Mouse (Mus musculus): ENCODE results near the gene Pdia5.

The Pdia5 gene

DNA sequence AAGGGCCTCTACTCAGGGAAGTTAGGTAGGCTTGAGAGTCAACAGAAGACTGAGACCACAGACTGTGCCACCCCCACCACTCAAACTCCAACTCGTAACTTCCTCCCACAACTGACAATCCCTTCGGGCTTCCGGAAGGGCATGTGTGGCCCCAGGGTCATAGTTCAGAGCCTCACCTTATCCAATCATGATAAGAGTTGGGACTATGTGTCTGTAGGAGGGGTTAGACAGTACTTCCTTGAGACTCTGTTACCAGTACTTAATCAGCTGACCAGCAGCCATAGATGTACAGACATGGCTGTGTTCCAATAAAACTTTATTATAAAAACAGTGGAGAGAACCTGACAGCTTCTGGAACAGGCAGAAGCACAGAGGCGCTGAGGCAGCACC is 48.7 kb downstream of the Pdia5 start:
- DNase-seq (ENCODE audit: low spot score in 2 of 2) = no peak

DNA sequence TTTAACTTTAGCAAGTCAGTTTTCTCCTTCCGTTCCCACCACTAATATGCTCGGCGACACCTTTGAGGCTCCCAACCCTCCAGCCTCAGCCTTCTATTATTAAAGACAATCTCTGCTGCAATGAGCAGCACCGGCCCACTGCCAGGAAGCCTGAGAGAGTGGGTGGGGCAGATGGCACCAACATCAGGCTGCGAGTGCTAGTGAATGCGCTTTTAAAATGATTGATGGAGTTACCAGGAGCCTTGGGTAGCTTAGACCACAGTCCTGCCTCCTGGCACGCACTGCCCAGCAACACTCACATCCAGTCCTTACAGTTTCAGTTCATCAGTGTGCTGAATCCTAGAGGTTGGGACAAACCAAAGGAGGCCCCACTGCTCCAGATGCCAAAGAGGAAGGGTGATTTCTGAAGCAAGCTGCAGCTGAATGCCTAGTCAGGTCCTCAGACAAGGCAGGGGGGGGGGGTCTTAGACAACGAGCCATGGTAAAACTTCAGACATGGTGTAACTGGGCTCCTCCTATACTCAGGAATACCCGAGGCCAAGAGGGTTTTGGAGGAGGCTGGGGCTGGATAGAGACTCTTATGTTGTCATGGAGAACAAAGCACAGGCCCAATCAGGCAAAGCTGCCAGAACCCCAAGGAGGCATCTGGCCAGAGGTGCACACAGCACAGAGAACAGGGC is 49.2 kb downstream of the Pdia5 start:
- DNase-seq (ENCODE audit: low spot score in 2 of 2) = peak in 1 of 2 experiments; percentile 84

DNA sequence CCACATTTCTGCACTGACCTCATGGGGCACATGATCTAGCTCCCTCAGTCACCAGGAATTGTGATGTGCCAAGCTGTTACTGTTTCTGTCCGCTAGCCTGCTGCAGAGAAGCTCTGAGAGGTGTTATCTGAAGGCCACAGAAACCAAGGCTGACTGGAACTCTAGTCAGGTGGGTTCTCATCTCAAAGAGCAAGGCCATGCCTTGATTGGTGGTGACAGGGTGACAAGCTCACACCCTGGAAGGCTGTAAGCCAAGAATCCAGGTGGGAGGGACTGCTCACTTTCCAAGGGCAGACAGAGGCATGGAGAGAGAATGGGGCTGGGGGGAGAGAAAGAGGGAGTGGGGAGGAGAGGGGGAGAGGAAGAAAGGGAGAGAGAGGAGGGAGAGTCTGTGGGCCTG is 51.6 kb downstream of the Pdia5 start:
- no peak for DNase-seq (ENCODE audit: low spot score in 2 of 2)

DNA sequence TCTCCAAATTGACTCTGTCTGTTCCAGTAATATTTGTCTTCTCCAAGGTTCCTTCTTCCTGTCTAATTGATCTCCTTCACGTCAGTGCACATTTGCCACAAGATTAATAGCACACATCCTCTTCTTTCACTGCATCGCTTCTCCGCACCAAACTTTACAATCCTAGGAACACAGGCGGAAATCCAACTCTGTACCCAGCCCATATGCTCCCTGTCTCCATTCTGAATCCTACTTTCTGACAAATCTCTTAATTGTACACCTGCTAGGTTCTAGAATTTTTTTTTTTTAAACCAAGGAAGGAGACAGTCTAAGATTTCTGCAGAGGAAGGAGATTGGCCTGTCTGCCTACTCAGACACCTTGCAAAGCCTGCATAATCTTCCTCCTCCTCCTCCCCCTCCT is 59.1 kb downstream of the Pdia5 start:
- no peak for DNase-seq (ENCODE audit: low spot score in 2 of 2)

DNA sequence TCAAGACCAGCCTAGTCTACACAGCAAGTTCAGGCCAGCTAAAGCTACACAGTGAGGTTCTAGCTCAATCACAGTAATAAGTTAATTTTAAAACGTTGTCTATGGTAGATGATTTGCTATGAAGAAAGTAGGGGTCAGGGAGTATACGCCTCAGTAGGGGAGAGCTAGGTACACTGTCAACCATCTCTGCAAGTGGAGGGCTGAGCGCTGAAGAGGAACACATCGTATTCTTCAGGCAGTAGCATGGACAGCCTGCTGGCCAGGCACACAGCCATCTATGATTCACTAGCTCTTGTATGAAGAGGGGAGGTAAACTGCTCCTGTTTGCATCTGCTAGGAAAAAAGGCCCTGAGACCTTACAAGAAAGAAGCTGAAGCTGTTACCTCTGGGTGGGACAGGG is 65.7 kb downstream of the Pdia5 start:
- no peak for DNase-seq (ENCODE audit: low spot score in 2 of 2)

DNA sequence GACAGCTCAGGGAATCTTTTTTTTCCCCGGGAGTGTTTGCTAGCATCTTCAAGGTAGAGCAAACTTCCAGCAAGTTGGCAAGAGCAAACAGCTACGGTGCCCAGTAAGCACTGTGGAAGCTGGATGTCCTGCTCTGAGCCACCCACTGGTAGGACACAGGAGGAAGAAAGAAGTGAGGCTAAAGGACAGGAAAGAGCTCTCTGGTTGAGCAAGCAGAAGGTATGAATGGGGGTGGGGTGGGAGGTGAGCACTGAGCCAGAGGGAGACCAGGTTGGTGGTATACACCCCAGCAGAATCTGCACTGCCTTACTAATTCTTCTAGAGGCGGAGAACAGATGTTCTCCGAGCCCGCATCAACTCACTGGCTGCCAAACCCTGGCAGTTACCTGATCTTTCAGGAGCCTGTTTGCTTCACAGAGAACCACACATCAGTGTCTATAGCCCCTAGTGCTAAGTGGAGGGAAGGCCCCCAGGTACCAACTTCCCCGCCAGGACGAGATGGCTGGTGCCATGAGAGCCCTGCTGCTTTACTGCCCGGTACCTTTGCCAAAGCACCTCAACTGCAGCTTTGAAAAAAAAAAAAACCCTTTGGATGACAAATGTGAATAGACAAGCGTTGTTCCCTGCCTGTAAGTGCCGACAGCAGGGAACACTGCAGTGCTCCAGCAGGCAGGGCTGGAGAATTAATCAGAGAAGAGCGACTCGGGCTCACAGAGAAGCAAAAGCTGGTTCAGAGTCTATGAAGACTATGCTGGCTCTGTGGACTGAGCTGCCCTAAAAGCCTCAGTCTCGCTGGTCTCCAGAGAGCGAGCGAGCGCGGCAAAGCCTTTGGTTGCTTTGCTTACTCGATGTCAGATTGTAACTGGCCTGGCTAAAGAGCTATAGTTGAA is 67.2 kb downstream of the Pdia5 start:
- DNase-seq (ENCODE audit: low spot score in 2 of 2) = no peak

DNA sequence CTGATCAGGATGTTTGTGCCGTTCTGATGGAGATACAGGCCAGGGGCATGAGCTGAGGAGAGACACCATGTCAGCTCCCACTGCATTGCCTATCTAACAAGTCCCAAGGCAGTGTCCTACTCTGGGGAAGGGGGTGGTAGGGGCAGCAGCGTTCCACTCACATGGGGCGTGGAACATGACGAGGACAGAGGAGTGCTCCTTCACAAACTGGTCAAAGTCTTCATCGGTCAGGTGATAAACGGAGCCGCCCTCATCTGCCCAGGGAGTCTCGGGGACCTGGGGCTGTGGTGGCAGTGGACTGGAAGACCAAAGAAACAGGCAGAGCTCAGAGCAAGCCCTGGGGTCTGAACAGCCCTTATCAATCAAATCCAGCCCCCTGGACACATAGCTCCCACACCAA is 68.0 kb downstream of the Pdia5 start:
- DNase-seq (ENCODE audit: low spot score in 2 of 2) = no peak

DNA sequence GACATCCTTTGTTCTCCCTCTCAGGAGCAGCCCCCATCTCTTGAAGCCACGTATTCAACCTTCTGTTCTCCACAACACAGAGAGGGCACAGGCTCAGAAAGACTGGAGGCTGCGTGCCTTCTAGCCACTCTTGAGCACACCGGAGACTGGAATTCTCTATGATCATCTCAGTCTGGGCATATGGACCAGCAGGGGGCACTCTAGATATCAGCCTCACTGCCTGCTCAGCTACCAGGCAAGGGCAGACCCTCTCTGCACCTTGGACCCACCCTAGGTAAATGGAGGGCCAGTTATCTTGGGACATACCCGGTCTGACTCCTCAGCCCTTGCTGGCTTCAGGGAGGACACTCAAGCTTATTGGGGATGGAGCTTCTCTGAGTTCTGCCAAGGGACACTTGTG is 68.5 kb downstream of the Pdia5 start:
- peak in 1 of 2 experiments; percentile 22 for DNase-seq (ENCODE audit: low spot score in 2 of 2)

DNA sequence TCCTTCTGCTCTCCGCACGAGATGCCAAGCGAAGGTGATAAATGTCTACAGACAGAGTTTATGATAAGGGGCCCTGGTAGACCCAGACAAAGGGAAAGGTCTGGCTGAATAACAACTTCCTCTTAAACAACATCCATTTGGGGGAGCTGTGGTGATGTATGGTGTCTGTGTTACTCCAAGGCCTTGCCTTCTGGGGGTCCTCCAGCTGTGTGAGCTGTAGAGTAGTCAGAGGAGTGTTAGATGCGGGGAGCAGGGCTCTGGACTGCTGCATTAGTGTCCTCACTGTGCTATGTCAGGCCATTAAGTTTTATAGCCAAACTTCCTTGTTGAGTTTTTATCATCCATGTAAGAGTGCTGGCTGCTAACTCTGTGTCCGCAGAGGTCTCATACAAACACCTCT is 76.1 kb downstream of the Pdia5 start:
- DNase-seq (ENCODE audit: low spot score in 2 of 2) = no peak

DNA sequence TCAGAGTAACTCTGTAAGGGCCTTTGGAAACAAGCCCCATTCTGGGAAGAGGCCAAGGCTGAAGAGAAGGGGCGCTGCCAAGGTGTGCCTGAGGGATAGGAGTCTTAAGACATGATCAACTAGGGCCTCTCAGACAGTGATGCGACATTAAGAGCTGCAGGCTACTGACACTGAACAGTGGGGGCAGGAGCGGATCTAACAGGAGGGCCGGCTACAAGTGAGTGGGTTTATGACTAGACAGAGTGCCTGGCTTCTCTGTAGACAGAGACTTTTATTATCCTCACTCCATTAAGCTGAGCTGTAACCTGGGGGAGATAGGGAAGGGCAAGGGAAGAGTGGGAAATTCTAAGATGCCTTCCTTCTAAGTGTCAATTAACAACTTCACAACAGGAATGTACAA is 84.0 kb downstream of the Pdia5 start:
- no peak for DNase-seq (ENCODE audit: low spot score in 2 of 2)

DNA sequence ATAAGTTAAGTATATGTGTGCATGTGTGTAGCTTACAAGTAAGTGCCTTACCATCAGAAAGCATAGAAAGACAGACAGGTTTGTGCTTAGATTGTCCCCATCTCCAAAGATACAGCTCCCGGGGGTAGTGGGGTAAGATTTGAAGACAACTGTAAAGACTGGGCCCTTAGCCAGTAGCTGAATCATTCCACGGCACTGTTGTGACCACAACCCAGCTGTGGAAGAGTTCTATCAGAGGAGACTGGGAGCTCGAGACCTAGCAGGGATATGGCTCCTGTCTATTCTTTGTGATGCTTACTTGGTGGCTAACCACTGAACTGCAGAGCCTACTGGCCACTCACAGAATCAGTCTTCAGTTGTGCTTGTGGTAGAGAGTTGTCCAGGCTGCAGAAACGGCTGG is 84.5 kb downstream of the Pdia5 start:
- no peak for DNase-seq (ENCODE audit: low spot score in 2 of 2)

DNA sequence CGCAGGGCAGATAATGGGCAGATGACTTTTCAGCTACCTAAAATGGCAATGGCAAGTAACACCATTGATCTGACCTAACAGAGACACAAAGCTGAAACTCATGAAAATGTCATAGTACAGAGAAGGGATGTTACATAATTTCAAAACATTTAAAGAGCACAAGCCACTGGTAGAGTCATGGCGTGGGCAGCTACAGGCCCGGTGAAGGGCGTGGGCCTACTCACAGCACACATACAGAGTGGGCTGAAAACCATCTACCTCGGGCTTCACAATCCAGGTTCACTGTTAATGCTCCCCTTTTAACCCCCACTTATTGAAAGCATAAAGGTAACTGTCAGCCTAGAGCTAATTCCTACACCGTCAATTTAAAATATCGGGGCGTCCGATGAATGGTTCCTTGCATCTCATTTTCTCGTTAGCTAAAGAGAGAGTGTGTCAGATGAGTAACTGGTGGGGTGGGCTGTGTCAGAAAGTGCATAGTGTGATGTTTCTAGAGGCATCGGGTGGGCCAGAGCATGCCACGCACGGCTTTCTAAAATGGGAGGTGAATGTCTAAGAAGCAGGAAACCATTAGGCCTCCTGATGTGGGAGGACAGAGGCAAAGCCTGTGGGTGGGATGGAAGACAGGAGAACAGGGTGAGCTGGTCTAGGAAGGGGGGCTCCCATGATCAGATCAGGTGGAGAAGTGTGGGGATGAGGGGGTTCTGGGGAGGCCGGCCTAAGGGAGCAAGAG is 85.2 kb downstream of the Pdia5 start:
- peak in 1 of 2 experiments; percentile 23 for DNase-seq (ENCODE audit: low spot score in 2 of 2)

DNA sequence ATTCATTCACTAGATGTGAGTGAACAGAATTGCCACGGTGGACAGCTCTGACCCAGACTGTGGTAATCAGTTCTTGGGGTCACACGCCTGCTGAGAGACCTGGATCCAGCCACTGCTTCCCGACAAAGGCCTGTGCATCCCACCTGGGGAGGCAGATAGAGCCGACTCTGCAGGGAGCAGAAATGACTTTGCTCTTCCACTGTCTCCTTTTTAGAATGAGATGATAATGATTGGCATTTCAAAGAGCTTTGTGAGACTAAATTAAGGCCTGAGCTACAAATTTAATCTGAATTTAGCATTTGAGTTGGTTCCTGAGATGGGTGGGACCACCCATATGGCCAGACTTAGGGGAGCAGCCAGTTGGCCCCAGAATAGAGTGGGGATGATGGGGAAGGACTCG is 85.8 kb downstream of the Pdia5 start:
- DNase-seq (ENCODE audit: low spot score in 2 of 2) = no peak

DNA sequence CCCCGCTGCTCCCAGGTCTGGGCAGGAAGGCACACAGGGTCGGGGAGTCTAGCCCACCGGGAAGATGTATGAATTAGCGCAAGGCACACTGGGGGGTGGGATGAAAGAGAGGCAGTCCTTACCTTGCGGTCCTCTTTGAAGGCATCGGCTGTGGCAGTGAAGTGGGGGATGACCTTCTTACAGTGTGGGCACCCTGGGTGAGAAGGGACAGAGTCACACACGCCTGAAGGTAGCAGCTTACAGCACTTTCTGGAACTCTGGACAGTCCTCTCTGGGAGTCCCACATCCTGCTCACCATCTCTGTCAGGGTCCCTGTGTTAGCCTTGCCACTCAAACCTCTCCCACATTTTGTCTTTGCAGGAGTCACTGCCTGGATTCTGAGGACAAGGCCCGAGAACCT is 86.8 kb downstream of the Pdia5 start:
- DNase-seq (ENCODE audit: low spot score in 2 of 2) = no peak

DNA sequence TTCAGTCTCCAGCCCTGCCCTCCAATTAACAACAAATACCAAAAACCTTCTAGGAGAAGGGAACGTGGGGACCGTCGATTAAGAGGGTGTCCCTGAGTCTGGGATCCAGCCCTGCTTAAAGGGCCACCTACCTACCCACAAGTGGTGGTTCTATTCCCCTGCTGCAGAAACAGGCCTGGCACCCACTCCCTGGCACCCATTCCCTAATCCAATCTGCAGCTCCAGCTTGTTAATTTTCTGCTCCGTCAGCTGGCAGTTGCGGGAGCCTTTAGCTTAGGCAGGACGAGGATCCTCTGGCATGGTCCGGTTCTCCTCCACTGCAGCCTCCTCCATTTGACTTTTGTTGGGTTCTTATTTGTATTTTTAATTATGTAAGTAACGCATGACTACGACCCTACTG is 87.3 kb downstream of the Pdia5 start:
- DNase-seq (ENCODE audit: low spot score in 2 of 2) = no peak

DNA sequence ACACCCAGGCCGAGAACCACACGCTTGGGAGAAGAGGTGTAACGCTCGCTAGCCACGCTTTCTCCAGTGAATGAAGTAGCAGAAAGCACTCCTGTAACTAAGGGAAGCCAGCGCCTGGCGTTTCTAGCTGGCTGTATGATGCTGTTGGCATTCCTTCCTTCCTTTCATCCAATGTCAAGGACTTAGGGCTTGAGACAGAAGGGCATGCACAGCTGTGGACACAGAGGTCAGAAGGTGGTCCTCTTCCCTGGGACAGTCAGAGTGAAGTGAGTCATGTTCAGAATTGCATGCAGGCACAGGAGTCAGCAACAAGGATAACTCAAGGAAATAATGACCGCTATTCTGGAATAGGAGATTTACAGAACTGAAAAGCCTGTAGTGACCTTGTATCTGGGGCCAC is 97.9 kb downstream of the Pdia5 start:
- DNase-seq (ENCODE audit: low spot score in 2 of 2) = no peak

DNA sequence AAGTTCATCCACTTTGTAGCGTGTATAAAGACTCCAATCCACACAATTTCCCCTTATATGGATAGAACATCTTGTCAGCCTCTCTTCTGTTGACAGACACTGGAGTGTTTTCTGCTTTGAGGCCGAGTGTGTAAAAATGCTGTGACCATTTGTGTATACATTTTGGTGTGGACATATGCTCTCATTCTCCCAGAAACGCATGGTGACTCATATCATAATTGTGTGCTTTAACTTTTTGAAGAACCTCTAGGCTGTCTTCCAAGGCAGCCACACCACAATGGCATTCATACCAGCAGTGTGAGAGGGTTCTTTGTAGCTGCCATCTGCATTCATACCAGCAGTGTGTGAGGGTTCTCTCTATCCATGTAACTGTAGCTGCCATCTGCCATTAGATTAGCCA is 105.0 kb downstream of the Pdia5 start:
- no peak for DNase-seq (ENCODE audit: low spot score in 2 of 2)

DNA sequence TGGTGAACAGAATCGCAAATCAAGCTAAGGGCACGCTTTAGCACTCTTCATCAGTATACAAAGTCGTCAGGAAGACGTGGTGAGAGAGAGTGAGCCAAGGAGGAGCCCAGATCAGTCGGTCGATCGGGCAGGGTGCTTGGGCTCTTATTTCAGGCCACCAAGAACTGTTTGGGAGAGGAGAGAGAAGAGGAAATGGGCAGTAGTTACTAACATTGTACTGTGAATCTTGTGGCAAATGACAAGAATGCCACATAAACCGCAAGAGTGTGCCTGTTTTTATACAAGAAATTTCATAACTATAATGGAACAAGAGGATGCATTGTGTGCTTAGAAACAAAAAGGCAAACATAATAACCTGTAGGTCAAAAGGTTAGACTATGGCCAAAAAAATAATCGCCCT is 110.6 kb downstream of the Pdia5 start:
- no peak for DNase-seq (ENCODE audit: low spot score in 2 of 2)

DNA sequence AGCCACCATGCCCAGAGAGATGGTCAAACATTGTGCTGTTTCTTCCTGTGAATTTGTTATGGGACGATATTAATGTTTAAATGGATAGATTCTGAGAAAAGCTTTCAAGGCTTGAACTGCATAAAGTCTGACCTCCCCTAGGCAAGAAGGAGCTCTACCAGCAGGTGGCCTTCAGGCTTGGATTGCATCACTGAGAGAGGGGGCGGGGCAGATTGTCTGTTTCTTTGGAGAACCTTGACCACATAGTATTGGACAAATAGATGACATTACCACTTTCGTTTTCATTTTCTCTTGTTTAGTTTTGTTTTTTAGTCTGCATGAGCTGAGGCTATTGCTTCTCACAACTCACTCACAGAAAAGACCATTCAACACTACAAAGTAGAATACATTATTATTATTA is 111.3 kb downstream of the Pdia5 start:
- DNase-seq (ENCODE audit: low spot score in 2 of 2) = no peak

DNA sequence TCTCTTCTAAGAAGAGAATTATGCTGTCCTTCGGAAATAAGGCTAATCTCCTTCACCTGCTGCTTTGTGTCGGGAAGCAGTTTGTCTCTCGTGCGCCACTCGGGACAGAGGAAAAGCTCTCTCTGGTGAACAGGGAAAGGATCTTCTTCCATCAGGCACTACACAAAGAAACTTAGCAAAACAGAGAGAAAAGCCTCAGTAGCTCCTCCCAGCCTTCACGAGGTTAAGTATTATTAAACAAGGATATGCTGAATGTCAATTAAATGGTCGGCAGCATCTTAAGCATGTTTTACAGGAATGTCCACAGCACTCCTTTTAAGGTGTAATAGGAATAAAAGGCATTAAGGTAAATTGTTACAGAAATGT is 126.6 kb downstream of the Pdia5 start:
- DNase-seq (ENCODE audit: low spot score in 2 of 2) = no peak

DNA sequence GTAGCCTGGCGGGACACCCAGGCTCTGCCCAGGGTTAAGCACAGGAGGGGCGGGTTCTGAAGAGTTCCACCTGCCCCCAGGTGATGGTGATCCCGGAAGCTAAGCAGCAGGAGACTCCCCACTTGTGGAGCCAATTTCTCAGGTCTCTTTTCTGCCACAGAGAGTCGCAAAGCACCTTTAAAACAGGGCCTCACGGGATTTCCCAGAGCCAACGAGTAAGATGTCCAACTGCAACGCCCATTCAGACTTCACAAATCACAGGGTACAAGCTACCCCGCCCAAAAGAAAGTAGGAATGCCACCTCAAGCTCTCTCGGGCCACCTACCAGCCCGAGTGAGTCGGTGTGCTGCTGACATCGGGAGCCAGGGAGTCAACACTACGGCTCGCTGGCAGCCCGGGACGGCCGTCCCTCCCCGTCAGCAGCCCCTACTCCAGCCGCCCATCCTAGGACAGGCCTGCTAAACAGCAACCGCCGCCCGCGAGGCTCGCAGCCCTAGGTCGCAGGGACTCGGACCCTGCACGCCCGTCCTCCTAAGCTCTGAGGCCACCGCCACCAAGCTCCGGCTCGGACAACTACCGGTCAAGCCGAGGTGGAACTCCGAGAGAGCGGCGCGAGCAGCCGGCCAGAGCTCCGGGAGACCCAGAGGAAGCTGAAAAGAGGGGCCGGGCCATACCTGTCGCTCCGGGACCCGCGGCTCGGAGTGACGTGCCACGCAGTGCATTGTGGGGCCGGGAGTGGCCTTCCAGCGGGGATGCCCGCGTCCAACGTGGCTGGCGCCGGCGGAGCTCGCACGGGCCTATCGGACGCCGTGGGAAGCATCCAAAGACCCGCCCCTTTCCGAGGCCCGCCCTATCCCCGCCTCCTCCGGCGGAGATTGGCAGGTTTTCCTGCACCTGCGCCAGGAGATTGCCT is 127.3 kb downstream of the Pdia5 start, which contains the start of gene Sec22a:
TSS of gene Sec22a (minus strand) at position 769 of the 913 bp plus-strand sequence.
- DNase-seq (ENCODE audit: low spot score in 2 of 2) = peak; percentile 83 to 92

DNA sequence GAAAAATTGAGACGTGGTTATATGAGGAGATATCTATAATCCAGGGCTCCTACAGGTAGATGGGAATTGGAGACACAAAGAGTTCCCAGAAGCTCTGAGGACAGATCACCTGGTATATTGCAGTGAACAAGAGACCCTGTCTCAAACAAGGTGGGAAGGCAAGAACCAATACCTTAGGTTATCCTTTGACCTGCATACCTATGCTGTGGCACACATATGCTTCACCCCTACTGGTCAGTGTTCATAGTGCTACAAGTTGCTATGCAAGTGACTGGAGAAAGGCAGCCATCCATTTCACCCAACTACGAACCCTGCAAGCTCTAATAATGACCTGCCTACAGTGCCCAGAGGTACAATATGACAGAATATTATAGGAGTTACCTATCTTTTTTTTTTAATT is 128.5 kb downstream of the Pdia5 start:
- no peak for DNase-seq (ENCODE audit: low spot score in 2 of 2)

All from left cerebral cortex, adult 9 months (tissue).